Mouse (Mus musculus) embryonic fibroblast, embryonic 13.5 days (primary cell): ENCODE measurements around the gene Slc12a3. TPM values are rescaled to one million over a fixed set of nuclear protein-coding genes. Genes with fewer than 3 reads are reported as not detected.

Experiments
- H3K27ac ChIP-seq: 2 replicates; pipeline ENCODE4 v1.5.1; 2012; ENCODE audit warnings: low read length, control low read depth, inconsistent platforms; ENCODE audit not compliant: insufficient read depth
- H3K4me1 ChIP-seq: 2 replicates; pipeline ENCODE4 v1.6.1; 2011; ENCODE audit warnings: low read length; ENCODE audit not compliant: control insufficient read depth, insufficient read depth
- H3K4me3 ChIP-seq: 2 replicates; pipeline ENCODE4 v1.5.1; 2011; ENCODE audit warnings: mild to moderate bottlenecking, control low read depth, low read length; ENCODE audit not compliant: insufficient read depth
- CTCF ChIP-seq: IDR thresholded peaks from 2 replicates; pipeline ENCODE4 v1.5.1; 2011; ENCODE audit warnings: mild to moderate bottlenecking, control low read depth, low read length, moderate library complexity, borderline replicate concordance; ENCODE audit not compliant: insufficient read depth
- POLR2A ChIP-seq: IDR thresholded peaks from 2 replicates; pipeline ENCODE4 v1.6.1; 2011; ENCODE audit warnings: low read depth, mild to moderate bottlenecking, control low read depth, low read length, moderate library complexity
- polyA plus RNA-seq: library from polyadenylated mRNA; stranded (reverse); fragments of >200 nt; gene quantifications from 2 replicates; pipeline ENCODE4 v1.2.4, GENCODE M21; 2011; ENCODE audit warnings: low read depth; ENCODE audit not compliant: missing spikeins, insufficient read length

Gene Slc12a3
- polyA plus RNA-seq, 1 experiment = not detected

GRCm38 (mm10) chr8:94415218-94415617, 86.2 kb downstream of the Slc12a3 start:
- Histone ChIP-seq H3K4me1 (no peaks in the 10 kb centered on the region), H3K4me3 (no peak overlapping the region)
- TF ChIP-seq CTCF (no peak), POLR2A (no peak)

More at GRCm38 (mm10) chr8:94415218-94415617, 86.2 kb downstream of the Slc12a3 start:
- H3K27ac ChIP-seq = no peak overlapping the region

Other genes with a start within 250 kb of the Slc12a3 start
- gene Bbs2, start 230.3 kb upstream of the Slc12a3 start, polyA plus RNA-seq = 4.7 and 8.7 TPM in 2 replicates
- not detected in 2 replicates for gene Mt4, start 192.0 kb upstream of the Slc12a3 start, polyA plus RNA-seq
- gene Mt3, start 176.6 kb upstream of the Slc12a3 start, polyA plus RNA-seq = 3.3 TPM in 1 of 2 replicates, not detected in the other
- gene Mt2, start 156.5 kb upstream of the Slc12a3 start, polyA plus RNA-seq = 199 and 340 TPM in 2 replicates
- 435 and 525 TPM in 2 replicates for gene Mt1, start 150.1 kb upstream of the Slc12a3 start, polyA plus RNA-seq
- 58.2 and 65.0 TPM in 2 replicates for gene Nup93, start 114.6 kb upstream of the Slc12a3 start, polyA plus RNA-seq
- 93.3 and 103 TPM in 2 replicates for gene Herpud1, start 57.2 kb downstream of the Slc12a3 start, polyA plus RNA-seq
- 4.5 and 6.2 TPM in 2 replicates for gene Nlrc5, start 105.2 kb downstream of the Slc12a3 start, polyA plus RNA-seq
- 29.5 and 30.7 TPM in 2 replicates for gene Cpne2, start 203.8 kb downstream of the Slc12a3 start, polyA plus RNA-seq